Mouse (Mus musculus) MEL (cell line): ENCODE data around the gene Bicral. TPM values are rescaled to one million over a fixed set of nuclear protein-coding genes. Genes with fewer than 3 reads are reported as not detected.

ENCODE experiments used
- DNase-seq: peaks from one replicate; pipeline ENCODE4 v3.0.0; 2011; ENCODE audit warnings: low read depth, low spot score
- H3K27ac ChIP-seq: 2 replicates; pipeline ENCODE4 v1.5.1; 2012; ENCODE audit warnings: low read depth, mild to moderate bottlenecking, control low read depth, low read length, moderate library complexity; ENCODE audit not compliant: control insufficient read depth
- H3K27me3 ChIP-seq, 2 experiments: fragments of 150-350 bp in 1 of 2; sonication (generic) in 1 of 2; 2 replicates each; pipeline ENCODE4 v1.6.1; 2012; ENCODE audit warnings: low read length in 2 of 2, mild to moderate bottlenecking in 2 of 2, improper control_type of control experiment in 1 of 2, moderate library complexity in 1 of 2; ENCODE audit not compliant: insufficient read depth in 2 of 2, control insufficient read depth in 1 of 2
- H3K36me3 ChIP-seq, 2 experiments: 2 replicates each; pipeline ENCODE4 v1.6.1; 2012 to 2014; ENCODE audit warnings: low read length in 2 of 2, improper control_type of control experiment in 1 of 2, inconsistent platforms in 1 of 2, mild to moderate bottlenecking in 1 of 2; ENCODE audit not compliant: insufficient read depth in 2 of 2, control insufficient read depth in 1 of 2
- H3K4me1 ChIP-seq, 2 experiments: fragments of 150-350 bp in 1 of 2; sonication (generic) in 1 of 2; 2 replicates each; pipeline ENCODE4 v1.6.1; 2012; ENCODE audit warnings: low read length in 2 of 2, improper control_type of control experiment in 1 of 2, mild to moderate bottlenecking in 1 of 2; ENCODE audit not compliant: insufficient read depth in 2 of 2, control insufficient read depth in 1 of 2
- H3K4me3 ChIP-seq, 2 experiments: fragments of 150-350 bp in 1 of 2; sonication (generic) in 1 of 2; 2 replicates each; pipeline ENCODE4 v1.5.1; 2012; ENCODE audit warnings: low read depth in 2 of 2, low read length in 2 of 2, mild to moderate bottlenecking in 2 of 2, moderate library complexity in 2 of 2, control low read depth in 1 of 2, improper control_type of control experiment in 1 of 2; ENCODE audit not compliant: control insufficient read depth in 1 of 2, insufficient read depth in 1 of 2
- H3K79me2 ChIP-seq: 2 replicates; pipeline ENCODE4 v1.6.1; 2012; ENCODE audit warnings: mild to moderate bottlenecking, low read length, moderate library complexity; ENCODE audit not compliant: control insufficient read depth, poor library complexity, insufficient read depth
- H3K9ac ChIP-seq: 2 replicates; pipeline ENCODE4 v1.6.1; 2012; ENCODE audit warnings: low read depth, mild to moderate bottlenecking, control low read depth, low read length, moderate library complexity; ENCODE audit not compliant: control insufficient read depth, poor library complexity, severe bottlenecking
- H3K9me3 ChIP-seq: fragments of 150-350 bp; sonication (generic); replicated peaks from 2 replicates; pipeline ENCODE4 v1.6.1; 2012; ENCODE audit warnings: mild to moderate bottlenecking, low read length, improper control_type of control experiment, moderate library complexity; ENCODE audit not compliant: insufficient read depth
- BHLHE40 ChIP-seq: IDR thresholded peaks from 2 replicates; pipeline ENCODE4 v1.6.1; 2012; ENCODE audit warnings: low read depth, mild to moderate bottlenecking, inconsistent platforms, low read length, improper control_type of control experiment, borderline replicate concordance
- CHD1 ChIP-seq: IDR thresholded peaks from 2 replicates; pipeline ENCODE4 v1.6.1; 2012; ENCODE audit warnings: low read depth, mild to moderate bottlenecking, inconsistent platforms, low read length, improper control_type of control experiment
- E2F4 ChIP-seq: IDR thresholded peaks from 2 replicates; pipeline ENCODE4 v1.6.1; 2011; ENCODE audit warnings: low read depth, low read length, improper control_type of control experiment, borderline replicate concordance
- EP300 ChIP-seq, 2 experiments: IDR thresholded peaks; 2 replicates each; pipeline ENCODE4 v1.6.1; 2011; ENCODE audit warnings: improper control_type of control experiment in 2 of 2, low read length in 2 of 2, low read depth in 1 of 2, mild to moderate bottlenecking in 1 of 2
- ETS1 ChIP-seq: IDR thresholded peaks from 2 replicates; pipeline ENCODE4 v1.6.1; 2012; ENCODE audit warnings: low read depth, mild to moderate bottlenecking, inconsistent platforms, low read length, improper control_type of control experiment, moderate library complexity
- GATA1 ChIP-seq: IDR thresholded peaks from 2 replicates; pipeline ENCODE4 v1.6.1; 2011; ENCODE audit warnings: low read depth, low read length, improper control_type of control experiment
- HCFC1 ChIP-seq: IDR thresholded peaks from 2 replicates; pipeline ENCODE4 v1.6.1; 2012; ENCODE audit warnings: low read depth, mild to moderate bottlenecking, inconsistent platforms, low read length, improper control_type of control experiment, moderate library complexity
- MAFK ChIP-seq: IDR thresholded peaks from 2 replicates; pipeline ENCODE4 v1.6.1; 2011; ENCODE audit warnings: low read depth, mild to moderate bottlenecking, low read length, improper control_type of control experiment, borderline replicate concordance
- MAX ChIP-seq: IDR thresholded peaks from 2 replicates; pipeline ENCODE4 v1.6.1; 2011; ENCODE audit warnings: low read length, improper control_type of control experiment
- MAZ ChIP-seq: IDR thresholded peaks from 2 replicates; pipeline ENCODE4 v1.6.1; 2012; ENCODE audit warnings: low read depth, mild to moderate bottlenecking, inconsistent platforms, low read length, improper control_type of control experiment
- MEF2A ChIP-seq: IDR thresholded peaks from 2 replicates; pipeline ENCODE4 v1.6.1; 2014; ENCODE audit warnings: low read depth, mild to moderate bottlenecking, inconsistent platforms, low read length, improper control_type of control experiment; ENCODE audit not compliant: poor library complexity, insufficient replicate concordance, severe bottlenecking; ENCODE audit errors: extremely low read depth
- MYB ChIP-seq: IDR thresholded peaks from 2 replicates; pipeline ENCODE4 v1.6.1; 2011; ENCODE audit warnings: mild to moderate bottlenecking, low read depth, low read length, improper control_type of control experiment
- POLR2A ChIP-seq, 2 experiments: IDR thresholded peaks; 2 replicates each; pipeline ENCODE4 v1.6.1; 2011 to 2012; ENCODE audit warnings: low read length in 2 of 2, mild to moderate bottlenecking in 2 of 2, control low read depth in 1 of 2, improper control_type of control experiment in 1 of 2, low read depth in 1 of 2, moderate library complexity in 1 of 2; ENCODE audit not compliant: control insufficient read depth in 1 of 2, insufficient read depth in 1 of 2, poor library complexity in 1 of 2
- POLR2AphosphoS2 ChIP-seq: IDR thresholded peaks from 2 replicates; pipeline ENCODE4 v1.6.1; 2011; ENCODE audit warnings: low read length, improper control_type of control experiment
- RAD21 ChIP-seq: IDR thresholded peaks from 2 replicates; pipeline ENCODE4 v1.6.1; 2011; ENCODE audit warnings: mild to moderate bottlenecking, low read depth, low read length, improper control_type of control experiment
- RCOR1 ChIP-seq: IDR thresholded peaks from 2 replicates; pipeline ENCODE4 v1.6.1; 2012; ENCODE audit warnings: low read depth, mild to moderate bottlenecking, inconsistent platforms, low read length, improper control_type of control experiment
- TAL1 ChIP-seq: IDR thresholded peaks from 2 replicates; pipeline ENCODE4 v1.6.1; 2012; ENCODE audit warnings: mild to moderate bottlenecking, inconsistent platforms, low read length, moderate library complexity, mixed read lengths
- TBP ChIP-seq: IDR thresholded peaks from 2 replicates; pipeline ENCODE4 v1.8.0; 2011; ENCODE audit warnings: low read depth, low read length, improper control_type of control experiment
- UBTF ChIP-seq: IDR thresholded peaks from 2 replicates; pipeline ENCODE4 v1.6.1; 2012; ENCODE audit warnings: low read depth, mild to moderate bottlenecking, inconsistent platforms, low read length, improper control_type of control experiment, moderate library complexity, borderline replicate concordance; ENCODE audit not compliant: insufficient read depth
- USF1 ChIP-seq: IDR thresholded peaks from 2 replicates; pipeline ENCODE4 v1.6.1; 2014; ENCODE audit warnings: low read depth, mild to moderate bottlenecking, inconsistent platforms, low read length, improper control_type of control experiment, moderate library complexity
- USF2 ChIP-seq, 2 experiments: IDR thresholded peaks; 2 replicates each; pipeline ENCODE4 v1.6.1; 2011 to 2012; ENCODE audit warnings: improper control_type of control experiment in 2 of 2, low read length in 2 of 2, borderline replicate concordance in 1 of 2, inconsistent platforms in 1 of 2, low read depth in 1 of 2, mild to moderate bottlenecking in 1 of 2; ENCODE audit not compliant: insufficient read depth in 1 of 2
- ZC3H11A ChIP-seq: IDR thresholded peaks from 2 replicates; pipeline ENCODE4 v1.6.1; 2012; ENCODE audit warnings: low read depth, mild to moderate bottlenecking, inconsistent platforms, low read length, improper control_type of control experiment
- ZKSCAN1 ChIP-seq: IDR thresholded peaks from 2 replicates; pipeline ENCODE4 v1.6.1; 2012; ENCODE audit warnings: low read depth, mild to moderate bottlenecking, inconsistent platforms, low read length, improper control_type of control experiment, moderate library complexity
- polyA plus RNA-seq, 2 experiments: library from polyadenylated mRNA; stranded (reverse) in 1 of 2; unstranded in 1 of 2; fragments of >175 nt in 1 of 2; fragments of >200 nt in 1 of 2; gene quantifications; 2 replicates each; pipeline versions ENCODE4 v1.2.1 to v1.2.4; 2012; ENCODE audit warnings: low replicate concordance in 2 of 2, low read depth in 1 of 2; ENCODE audit not compliant: insufficient read length in 2 of 2, insufficient read depth in 1 of 2, missing spikeins in 1 of 2
- total RNA-seq: library from RNA; depleted of rRNA; stranded (reverse); fragments of 300-350 nt; gene quantifications from 2 replicates; pipeline ENCODE4 v1.2.3, GENCODE M21; 2012

The Bicral gene
- total and polyA plus RNA-seq, 3 experiments = 3.7 to 6.9 TPM; not detected in 1

DNA sequence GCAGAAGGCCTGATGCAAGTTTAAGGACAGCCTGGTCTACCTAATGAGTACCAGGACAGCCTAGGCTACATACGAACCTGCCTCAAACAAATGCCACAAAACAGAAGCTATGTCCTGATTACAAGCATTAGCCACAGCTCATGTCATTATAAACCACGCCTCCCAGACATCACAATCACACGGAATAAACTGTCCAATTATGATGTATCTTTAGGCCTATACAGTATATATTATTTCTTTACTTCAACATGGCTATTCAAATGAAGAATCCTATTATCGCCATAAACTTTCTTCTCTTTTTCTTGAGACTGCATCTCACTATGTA is 25.3 kb downstream of the Bicral start:
- Histone ChIP-seq H3K9me3 (no peaks in the 10 kb centered on the region), H3K27me3 (no peaks in the 10 kb centered on the region), H3K79me2 (no peaks in the 10 kb centered on the region), H3K36me3 (peaks cover 0 to 14% of the 10 kb centered on the region in 2 experiments; a peak in 3 of 4 replicates), H3K27ac (no peak overlapping the region), H3K4me3 (no peak overlapping the region), H3K4me1 (peaks cover 17 to 18% of the 10 kb centered on the region in 2 experiments), H3K9ac (no peak overlapping the region)
- no peak for TF ChIP-seq CHD1
- TF ChIP-seq MAX = no peak
- no peak for TF ChIP-seq ETS1
- TF ChIP-seq USF1 = no peak
- TF ChIP-seq HCFC1 = no peak
- no peak for TF ChIP-seq POLR2AphosphoS2
- no peak for TF ChIP-seq MEF2A
- no peak for TF ChIP-seq BHLHE40
- no peak for TF ChIP-seq MAZ
- no peak for TF ChIP-seq ZC3H11A
- no peak for TF ChIP-seq TBP
- no peak for TF ChIP-seq ZKSCAN1
- TF ChIP-seq POLR2A (IDR thresholded peaks at IDR 0.05; ENCODE audit: control insufficient read depth in 1 of 2, insufficient read depth in 1 of 2, low read depth in 1 of 2, low read length in 2 of 2, poor library complexity in 1 of 2) = no peak
- TF ChIP-seq UBTF = no peak
- TF ChIP-seq MYB = no peak
- TF ChIP-seq USF2 (IDR thresholded peaks at IDR 0.05; ENCODE audit: borderline replicate concordance in 1 of 2, insufficient read depth in 1 of 2, low read depth in 1 of 2, low read length in 2 of 2) = no peak
- TF ChIP-seq EP300 (IDR thresholded peaks at IDR 0.05; ENCODE audit: low read depth in 1 of 2, low read length in 2 of 2) = no peak
- no peak for TF ChIP-seq TAL1
- TF ChIP-seq GATA1 = no peak
- DNase-seq = no peak

DNA sequence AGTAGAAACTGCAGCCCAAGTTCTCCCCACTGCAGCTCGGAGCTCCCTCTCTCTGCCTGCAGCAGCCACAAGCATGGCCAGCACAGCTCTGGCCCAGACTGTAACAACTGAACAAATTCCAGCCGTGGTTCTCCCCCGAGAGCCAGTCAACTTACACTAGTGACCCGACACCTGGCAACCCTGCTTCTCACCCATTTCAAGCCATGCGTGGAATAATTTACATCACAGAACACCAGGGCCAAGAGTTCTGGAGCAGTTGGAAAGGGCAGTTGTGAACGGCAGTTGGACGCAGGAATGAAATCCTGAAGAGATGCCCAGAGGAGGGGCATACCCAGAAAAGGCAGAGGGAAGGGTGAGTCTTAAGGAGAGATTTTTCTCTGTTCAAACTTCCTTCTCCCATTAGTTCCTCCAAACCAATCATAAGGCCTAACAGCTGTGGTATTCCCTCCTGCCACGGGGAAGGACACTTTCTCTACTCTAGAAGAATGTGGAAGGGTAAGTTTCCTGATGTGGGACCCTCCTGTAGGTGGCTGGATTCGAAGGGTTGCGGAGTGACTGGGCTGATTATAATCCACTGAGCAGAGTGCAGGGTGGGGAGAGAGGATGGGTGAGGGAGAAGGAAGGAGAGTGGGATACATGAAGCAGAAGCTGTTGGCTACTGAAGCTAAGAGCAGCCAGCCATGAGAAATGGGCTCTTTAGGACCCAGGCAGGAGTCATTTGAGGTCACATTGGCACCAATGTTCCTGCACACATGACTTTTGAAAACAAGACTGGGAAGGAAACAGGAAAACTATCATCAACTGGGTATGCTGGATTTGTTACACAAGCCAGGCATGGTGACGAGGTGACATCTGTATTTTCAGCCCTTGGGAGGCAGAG is 25.9 kb downstream of the Bicral start:
- Histone ChIP-seq H3K36me3 (peaks cover 0 to 14% of the 10 kb centered on the region in 2 experiments; a peak in 3 of 4 replicates), H3K4me1 (peaks cover 17 to 20% of the 10 kb centered on the region in 2 experiments)

More for the DNA sequence above, 25.9 kb downstream of the Bicral start:
- H3K4me3 ChIP-seq = no peak overlapping the region
- DNase-seq = no peak
- no peaks in the 10 kb centered on the region for H3K79me2 ChIP-seq
- no peaks in the 10 kb centered on the region for H3K27me3 ChIP-seq
- TF ChIP-seq MAX (no peak), RCOR1 (no peak), RAD21 (no peak), E2F4 (no peak), ETS1 (no peak), MAFK (no peak), BHLHE40 (no peak)
- no peak overlapping the region for H3K27ac ChIP-seq
- no peak overlapping the region for H3K9ac ChIP-seq
- no peaks in the 10 kb centered on the region for H3K9me3 ChIP-seq
